Mouse (Mus musculus) C2C12 (cell line): Measurements from ENCODE around the gene Gmds.

ENCODE experiments used
- CTCF ChIP-seq: IDR thresholded peaks from one replicate; pipeline ENCODE4 v1.5.1; 2011; ENCODE audit not compliant: control insufficient read depth, insufficient read depth, insufficient read length
- MYOG ChIP-seq: IDR thresholded peaks from one replicate; pipeline ENCODE4 v1.6.1; 2011; ENCODE audit not compliant: control insufficient read depth, insufficient read length; ENCODE audit errors: extremely low read depth

- no peak for TF ChIP-seq CTCF
- TF ChIP-seq MYOG, result no peak
Measured at GRCm38 (mm10) chr13:32165581-32165980, 173.0 kb downstream of the Gmds start.
